Mouse (Mus musculus) cerebellum, adult 2 months (tissue): ENCODE data around the gene Surf6. TPM values are rescaled to one million over a fixed set of nuclear protein-coding genes. Genes with fewer than 3 reads are reported as not detected.

ENCODE experiments used
- DNase-seq, 2 experiments: peaks; one replicate each; pipeline ENCODE4 v3.0.0; 2021
- H3K27ac ChIP-seq: fragments of 200-500 bp; 2 replicates; pipeline ENCODE4 v1.5.1; 2012; ENCODE audit warnings: low read length, control low read depth, inconsistent platforms; ENCODE audit not compliant: insufficient read depth
- H3K27me3 ChIP-seq: fragments of 200-500 bp; 2 replicates; pipeline ENCODE4 v1.6.1; 2012; ENCODE audit warnings: inconsistent platforms, mild to moderate bottlenecking, low read length, moderate library complexity; ENCODE audit not compliant: control insufficient read depth, insufficient read depth
- H3K4me1 ChIP-seq: fragments of 200-500 bp; 2 replicates; pipeline ENCODE4 v1.6.1; 2011; ENCODE audit warnings: low read length; ENCODE audit not compliant: control insufficient read depth, insufficient read depth
- H3K4me3 ChIP-seq: fragments of 200-500 bp; replicated peaks from 2 replicates; pipeline ENCODE3; 2011; ENCODE audit warnings: mild to moderate bottlenecking, low read depth, low read length, control low read depth; ENCODE audit not compliant: insufficient read depth
- CTCF ChIP-seq: fragments of 200-500 bp; IDR thresholded peaks from 2 replicates; pipeline ENCODE4 v1.5.1; 2011; ENCODE audit warnings: low read depth, mild to moderate bottlenecking, control low read depth, low read length, moderate library complexity, borderline replicate concordance; ENCODE audit not compliant: insufficient read depth
- POLR2A ChIP-seq: fragments of 200-500 bp; IDR thresholded peaks from 2 replicates; pipeline ENCODE4 v1.6.1; 2011; ENCODE audit warnings: low read length, control low read depth, borderline replicate concordance; ENCODE audit not compliant: insufficient read depth
- WGBS: fragments of 180-500 bp; shearing (Covaris S2); methylation state at CpG from one replicate; pipeline ENCODE4 v1.1.7; 2018; 5-methylcytosine and 5-hydroxymethylcytosine counted together
- polyA plus RNA-seq: library from polyadenylated mRNA; depleted of rRNA; stranded (reverse); fragments of >200 nt; gene quantifications from 2 replicates; pipeline ENCODE4 v1.2.3, GENCODE M21; 2012; rRNA removed

The Surf6 gene
- polyA plus RNA-seq: 24.0 and 25.2 TPM in 2 replicates

GRCm38 (mm10) chr2:26902467-26903220 is at the start of gene Surf6:
Surf6 (minus strand) TSS chr2:26902879.
- Histone ChIP-seq H3K4me1 (peaks cover 7% of the 10 kb centered on the region), H3K4me3 (peak within 1 kb of the TSS; percentile 99), H3K27me3 (no peaks in the 10 kb centered on the region), H3K27ac (peak within 1 kb of the TSS; percentile 72)
- DNase-seq: peak; percentile 95 to 97
- TF ChIP-seq POLR2A: peak; percentile 71; the same call in 1 of the 2 replicates
- no peak for TF ChIP-seq CTCF
- under 1% methylated on average over 41 of the region's 41 CpGs for WGBS

- H3K27me3 ChIP-seq: no peaks in the 10 kb centered on the region
- WGBS: 92% methylated on average over 4 of the region's 4 CpGs
- H3K4me1 ChIP-seq: peaks cover 18% of the 10 kb centered on the region
- H3K4me3 ChIP-seq: no peak overlapping the region
- TF ChIP-seq CTCF: no peak
- TF ChIP-seq POLR2A: no peak
- no peak for DNase-seq
- no peak overlapping the region for H3K27ac ChIP-seq
Measured at GRCm38 (mm10) chr2:26952193-26952592, 49.5 kb upstream of the Surf6 start.

GRCm38 (mm10) chr2:26951346-26951905 is 48.7 kb upstream of the Surf6 start:
- 25% methylated on average over 8 of the region's 8 CpGs for WGBS
- H3K27me3 ChIP-seq: no peaks in the 10 kb centered on the region

GRCm38 (mm10) chr2:26950411-26950810 is 47.7 kb upstream of the Surf6 start:
- H3K4me3 ChIP-seq: no peak overlapping the region
- TF ChIP-seq POLR2A: no peak
- TF ChIP-seq CTCF: no peak
- H3K4me1 ChIP-seq: peaks cover 18% of the 10 kb centered on the region
- WGBS: 55% methylated on average over 2 of the region's 2 CpGs
- H3K27me3 ChIP-seq: no peaks in the 10 kb centered on the region
- H3K27ac ChIP-seq: no peak overlapping the region
- DNase-seq: peak in 1 of 2 experiments; percentile 57

More at GRCm38 (mm10) chr2:26951346-26951905, 48.7 kb upstream of the Surf6 start:
- TF ChIP-seq CTCF (no peak), POLR2A (no peak)
- DNase-seq: peak; percentile 44 to 55
- Histone ChIP-seq H3K4me1 (peaks cover 18% of the 10 kb centered on the region), H3K27ac (no peak overlapping the region), H3K4me3 (no peak overlapping the region)

- Histone ChIP-seq H3K27me3 (no peaks in the 10 kb centered on the region), H3K4me1 (no peaks in the 10 kb centered on the region), H3K4me3 (no peak overlapping the region), H3K27ac (no peak overlapping the region)
- DNase-seq: no peak
- no peak for TF ChIP-seq POLR2A
- no peak for TF ChIP-seq CTCF
- WGBS: 75% methylated on average over 3 of the region's 3 CpGs
Measured at GRCm38 (mm10) chr2:26943253-26943652, 40.6 kb upstream of the Surf6 start.

GRCm38 (mm10) chr2:26941539-26941938 is 38.9 kb upstream of the Surf6 start:
- TF ChIP-seq CTCF (no peak), POLR2A (no peak)
- DNase-seq: no peak
- Histone ChIP-seq H3K4me1 (no peaks in the 10 kb centered on the region), H3K4me3 (no peak overlapping the region), H3K27ac (no peak overlapping the region), H3K27me3 (no peaks in the 10 kb centered on the region)
- WGBS: 44% methylated on average over 5 of the region's 5 CpGs

GRCm38 (mm10) chr2:26936425-26936824 is 33.7 kb upstream of the Surf6 start:
- Histone ChIP-seq H3K27me3 (no peaks in the 10 kb centered on the region), H3K27ac (no peak overlapping the region), H3K4me3 (no peak overlapping the region), H3K4me1 (peaks cover 4% of the 10 kb centered on the region; the same call in 1 of the 2 replicates)
- 68% methylated on average over 1 of the region's 1 CpGs for WGBS
- TF ChIP-seq CTCF (no peak), POLR2A (no peak)
- DNase-seq: no peak

GRCm38 (mm10) chr2:26935286-26935685 is 32.6 kb upstream of the Surf6 start:
- no peak for DNase-seq
- peaks cover 10% of the 10 kb centered on the region for H3K4me1 ChIP-seq
- 83% methylated on average over 2 of the region's 2 CpGs for WGBS
- H3K27me3 ChIP-seq: no peaks in the 10 kb centered on the region
- no peak overlapping the region for H3K4me3 ChIP-seq
- H3K27ac ChIP-seq: no peak overlapping the region
- TF ChIP-seq POLR2A: no peak
- TF ChIP-seq CTCF: no peak
